Mouse (Mus musculus) 3134 (cell line): Measurements from ENCODE around the gene Sbk3.

Source experiments
- DNase-seq: peaks from one replicate; pipeline ENCODE4 v3.0.0-alpha.2; 2011; ENCODE audit warnings: low spot score; ENCODE audit not compliant: insufficient read length; ENCODE audit errors: extremely low read depth

Sbk3 gene

GRCm38 (mm10) chr7:4915669-4916416 lies 55.1 kb downstream of the Sbk3 start:
- no peak for DNase-seq
